Mouse (Mus musculus) liver, embryonic 15.5 days (tissue): ENCODE measurements around the gene Tmem151a. TPM values are rescaled to one million over a fixed set of nuclear protein-coding genes. Genes with fewer than 3 reads are reported as not detected.

Source experiments
- ATAC-seq: fragments of 200-750 bp; cut with Nextera tagmentation; 2 replicates; pipeline ENCODE4 v1.8.0; 2017; ENCODE audit warnings: moderate number of reproducible peaks, mild to moderate bottlenecking, moderate library complexity; ENCODE audit not compliant: insufficient read depth
- H3K27ac ChIP-seq: fragments of 300-500 bp; sonication (generic); replicated peaks from 2 replicates; pipeline ENCODE4 v1.5.1; 2015; ENCODE audit warnings: mild to moderate bottlenecking, inconsistent platforms
- H3K27me3 ChIP-seq: fragments of 300-500 bp; sonication (generic); 2 replicates; pipeline ENCODE4 v1.6.1; 2015; ENCODE audit warnings: mild to moderate bottlenecking, inconsistent platforms
- H3K36me3 ChIP-seq: fragments of 300-500 bp; sonication (generic); replicated peaks from 2 replicates; pipeline ENCODE4 v1.6.1; 2015; ENCODE audit warnings: moderate library complexity, mild to moderate bottlenecking, inconsistent platforms
- H3K4me1 ChIP-seq: fragments of 300-500 bp; sonication (generic); replicated peaks from 2 replicates; pipeline ENCODE4 v1.6.1; 2015; ENCODE audit warnings: inconsistent platforms
- H3K4me2 ChIP-seq: fragments of 300-500 bp; sonication (generic); 2 replicates; pipeline ENCODE4 v1.6.1; 2015; ENCODE audit warnings: moderate library complexity, mild to moderate bottlenecking, inconsistent platforms
- H3K4me3 ChIP-seq: fragments of 300-500 bp; sonication (generic); replicated peaks from 2 replicates; pipeline ENCODE4 v1.5.1; 2015; ENCODE audit warnings: mild to moderate bottlenecking, inconsistent platforms
- H3K9ac ChIP-seq: fragments of 300-500 bp; sonication (generic); 2 replicates; pipeline ENCODE4 v1.6.1; 2015; ENCODE audit warnings: moderate library complexity, mild to moderate bottlenecking, inconsistent platforms
- H3K9me3 ChIP-seq: fragments of 300-500 bp; sonication (generic); replicated peaks from 2 replicates; pipeline ENCODE4 v1.6.1; 2016; ENCODE audit warnings: inconsistent platforms
- WGBS: fragments of 180-500 bp; shearing (Covaris S2); methylation state at CpG from one replicate; pipeline ENCODE4 v1.1.7; 2015; ENCODE audit warnings: mixed read lengths; ENCODE audit not compliant: insufficient replicate concordance; 5-methylcytosine and 5-hydroxymethylcytosine counted together
- polyA plus RNA-seq: library from polyadenylated mRNA; unstranded; fragments of >200 nt; fragmentation: Nextera tagmentation; extraction: Ambion mirVana; gene quantifications from 2 replicates; pipeline ENCODE4 v1.2.1, GENCODE M21; 2015

Gene Tmem151a
- polyA plus RNA-seq, 1 experiment from 2014 or later: 0.45 TPM

DNA sequence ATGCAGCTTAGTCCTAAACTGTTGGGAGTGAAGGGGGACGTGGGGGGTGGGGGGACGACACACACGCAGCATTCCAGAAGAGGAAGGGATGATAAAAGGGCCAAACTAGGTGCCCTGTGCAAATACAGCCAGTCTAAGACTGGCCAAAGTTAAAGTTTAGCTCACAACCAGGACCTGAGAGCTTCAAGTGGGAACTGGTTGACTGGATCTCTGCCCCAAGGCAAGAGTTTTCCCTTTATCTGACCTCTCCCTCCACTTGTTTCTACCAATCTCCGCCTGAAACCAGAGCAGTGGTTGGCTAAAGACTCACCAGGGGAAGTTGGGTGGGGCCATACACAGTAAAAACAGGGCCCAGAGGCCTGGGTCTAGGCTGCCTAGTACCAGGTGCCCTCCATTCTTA lies 23.4 kb upstream of the Tmem151a start:
- WGBS: 53% methylated on average over 4 of the region's 4 CpGs
- H3K36me3 ChIP-seq: peaks cover 15% of the 10 kb centered on the region
- H3K4me2 ChIP-seq: no peak overlapping the region
- H3K27me3 ChIP-seq: no peaks in the 10 kb centered on the region
- H3K9ac ChIP-seq: no peak overlapping the region
- H3K9me3 ChIP-seq: no peaks in the 10 kb centered on the region
- no peak overlapping the region for H3K4me3 ChIP-seq
- no peak overlapping the region for H3K27ac ChIP-seq
- no peak for ATAC-seq
- H3K4me1 ChIP-seq: peaks cover 44% of the 10 kb centered on the region

DNA sequence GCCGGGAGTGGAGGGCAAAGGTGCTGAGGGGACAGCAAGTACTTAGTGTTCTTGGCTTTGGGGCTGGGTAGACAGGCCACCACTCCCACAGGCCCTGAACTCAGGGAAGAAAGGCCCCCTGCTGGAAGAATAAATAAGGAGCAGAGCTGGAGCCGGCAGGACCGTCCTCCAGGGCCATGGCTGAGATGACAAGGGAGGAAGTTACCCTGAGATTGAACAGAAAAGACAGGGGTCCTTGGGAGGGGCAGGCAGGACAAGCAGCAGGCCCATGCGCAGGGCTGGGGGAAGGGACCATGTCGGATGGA lies 22.9 kb upstream of the Tmem151a start:
- Histone ChIP-seq H3K27me3 (no peaks in the 10 kb centered on the region), H3K4me1 (peaks cover 44% of the 10 kb centered on the region), H3K27ac (no peak overlapping the region), H3K9ac (no peak overlapping the region), H3K4me2 (no peak overlapping the region), H3K4me3 (no peak overlapping the region), H3K9me3 (no peaks in the 10 kb centered on the region), H3K36me3 (peaks cover 20% of the 10 kb centered on the region)
- no peak for ATAC-seq
- WGBS: 29% methylated on average over 5 of the region's 5 CpGs

DNA sequence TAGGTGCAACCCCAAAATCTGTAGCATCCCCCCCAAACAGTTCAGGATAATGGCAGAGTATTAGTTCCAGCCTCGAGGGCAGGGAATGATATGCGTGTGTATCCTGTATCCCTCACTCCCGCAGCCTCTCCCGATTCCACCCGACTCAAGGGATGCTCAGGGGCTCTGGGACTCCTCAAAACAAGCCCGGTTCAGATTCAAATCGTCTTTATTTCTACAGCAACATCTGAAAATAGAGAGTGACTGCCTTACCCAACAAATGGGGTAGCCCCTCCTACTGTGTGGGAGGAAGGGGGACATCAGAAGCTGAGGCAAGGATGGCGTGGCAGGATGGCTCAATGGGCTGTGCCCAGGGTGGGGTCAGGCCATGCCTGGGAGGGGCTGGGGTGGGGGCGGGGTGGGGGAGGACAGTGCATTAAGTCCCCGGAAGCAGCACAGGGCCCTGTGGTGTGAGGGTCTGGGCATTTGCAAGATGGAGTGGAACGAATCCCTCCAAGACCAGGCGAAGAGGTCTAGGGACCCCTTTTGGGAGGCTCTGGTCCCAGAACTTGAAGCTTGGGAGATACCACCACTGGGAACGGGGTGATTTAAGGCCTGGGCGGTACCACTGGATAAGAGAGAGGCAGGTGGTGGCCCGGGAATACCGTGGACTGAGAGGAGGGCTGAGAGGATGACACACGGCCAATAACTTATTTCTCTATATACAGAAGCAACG lies 22.4 kb upstream of the Tmem151a start:
- 71% methylated on average over 18 of the region's 18 CpGs for WGBS
- peak overlapping the region; percentile 95 for H3K4me2 ChIP-seq

DNA sequence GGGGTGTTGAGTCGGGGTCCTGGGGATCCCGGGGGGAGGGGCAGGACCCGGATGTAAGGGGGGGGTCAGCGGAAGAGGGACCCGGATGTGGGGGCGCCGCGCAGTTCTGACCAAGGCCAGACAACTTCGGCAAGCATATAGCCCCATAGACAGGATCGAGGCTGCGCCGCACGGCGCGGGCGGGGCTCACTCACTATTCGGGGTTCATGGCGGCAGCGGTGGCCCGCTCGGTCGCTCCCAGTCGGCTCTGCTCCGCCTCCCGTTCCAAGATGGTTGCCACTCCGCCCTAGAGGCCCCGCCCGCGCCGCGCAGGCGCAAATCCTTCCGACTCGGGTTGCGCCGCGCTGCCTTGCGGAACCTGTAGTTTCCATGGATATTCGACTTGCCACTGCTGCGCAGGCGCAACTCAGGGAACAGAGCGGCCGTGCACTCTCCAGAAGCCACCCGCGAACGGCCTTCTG lies 21.4 kb upstream of the Tmem151a start, which contains the start of gene Rab1b:
Gene Rab1b (minus strand): TSS at position 342 of the 461 bp plus-strand sequence.
- Histone ChIP-seq H3K4me3 (peak within 1 kb of the TSS; percentile 86), H3K27me3 (no peaks in the 10 kb centered on the region), H3K36me3 (peaks cover 34% of the 10 kb centered on the region), H3K4me1 (peaks cover 44% of the 10 kb centered on the region), H3K9me3 (no peaks in the 10 kb centered on the region), H3K27ac (peak within 1 kb of the TSS; percentile 89), H3K4me2 (peak within 1 kb of the TSS; percentile 95), H3K9ac (peak within 1 kb of the TSS; percentile 87)
- WGBS: under 1% methylated on average over 46 of the region's 46 CpGs
- peak; percentile 93 for ATAC-seq

More for the DNA sequence above, 22.4 kb upstream of the Tmem151a start:
- no peaks in the 10 kb centered on the region for H3K27me3 ChIP-seq
- H3K4me3 ChIP-seq: peak overlapping the region; percentile 86
- H3K4me1 ChIP-seq: peaks cover 44% of the 10 kb centered on the region
- H3K27ac ChIP-seq: no peak overlapping the region
- no peaks in the 10 kb centered on the region for H3K9me3 ChIP-seq
- peak overlapping the region; percentile 87; the same call in 1 of the 2 replicates for H3K9ac ChIP-seq
- peaks cover 25% of the 10 kb centered on the region for H3K36me3 ChIP-seq
- no peak for ATAC-seq

DNA sequence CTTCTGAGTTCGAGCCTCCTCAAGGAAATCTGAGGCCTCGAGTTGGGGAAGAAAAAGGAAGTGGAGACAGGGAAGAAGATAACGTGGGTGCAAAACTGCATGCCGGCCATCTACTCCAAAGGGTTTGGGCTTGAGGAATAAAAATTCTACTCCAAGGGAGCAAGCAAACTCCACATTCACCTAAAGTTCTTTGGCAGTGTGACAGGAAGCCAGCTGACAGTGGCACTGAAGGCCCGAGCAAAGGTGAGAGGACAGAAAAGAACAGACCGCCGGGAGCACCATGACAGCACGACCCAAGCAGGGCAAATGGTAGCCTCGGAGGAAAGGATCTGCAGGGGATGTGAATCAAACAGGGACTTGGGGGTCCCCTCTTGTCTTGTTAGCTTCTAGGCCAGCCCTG lies 20.7 kb upstream of the Tmem151a start:
- H3K27ac ChIP-seq: peak overlapping the region; percentile 89
- peaks cover 44% of the 10 kb centered on the region for H3K4me1 ChIP-seq
- ATAC-seq: no peak
- H3K9ac ChIP-seq: peak overlapping the region; percentile 87
- H3K9me3 ChIP-seq: no peaks in the 10 kb centered on the region
- peak overlapping the region; percentile 86 for H3K4me3 ChIP-seq
- H3K36me3 ChIP-seq: peaks cover 41% of the 10 kb centered on the region
- WGBS: 4% methylated on average over 9 of the region's 9 CpGs
- H3K27me3 ChIP-seq: no peaks in the 10 kb centered on the region
- peak overlapping the region; percentile 95 for H3K4me2 ChIP-seq

DNA sequence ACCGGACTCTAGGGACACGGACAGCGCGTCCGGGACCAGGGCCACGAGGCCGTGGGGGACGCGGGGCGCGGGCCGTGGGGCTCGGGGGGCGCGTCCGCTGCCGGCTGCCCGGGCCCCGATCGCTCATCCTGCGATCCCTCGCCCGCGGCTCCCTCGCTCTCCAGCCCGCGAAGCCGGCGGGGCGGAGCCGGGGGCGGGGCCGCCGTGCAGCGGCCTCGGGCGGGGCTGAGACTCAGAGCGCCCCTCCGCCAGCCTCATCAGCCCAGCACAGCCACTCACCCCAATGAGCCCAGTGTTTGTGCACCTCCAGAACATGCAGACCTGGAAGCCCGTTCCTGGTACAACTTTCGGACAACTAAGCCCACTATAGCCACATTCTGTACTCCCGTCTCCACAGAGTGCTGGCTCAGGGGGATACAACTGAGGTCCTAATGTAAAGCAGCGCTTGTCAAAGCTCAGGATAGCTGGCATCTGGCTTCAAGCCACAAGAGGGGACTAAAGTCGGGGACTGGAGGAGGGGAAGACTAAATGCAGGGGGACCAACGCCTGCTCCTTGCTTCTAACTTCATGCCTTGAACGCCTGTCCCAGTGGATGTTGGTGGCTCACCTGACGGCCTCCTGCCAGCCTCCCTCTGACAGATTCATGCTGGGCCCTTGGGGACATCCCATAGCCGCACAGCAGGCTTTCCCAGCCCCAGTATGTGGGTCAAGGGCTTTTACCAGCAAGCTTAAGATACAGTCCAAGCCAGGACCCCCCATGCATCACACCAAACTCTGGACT lies 13.2 kb upstream of the Tmem151a start, which contains the start of gene Cnih2:
Gene Cnih2 (minus strand): TSS at position 159 of the 781 bp plus-strand sequence.
- H3K4me2 ChIP-seq: peak within 1 kb of the TSS; percentile 85
- peak; percentile 58; the same call in 1 of the 2 replicates for ATAC-seq
- 7% methylated on average over 44 of the region's 48 CpGs for WGBS
- H3K27me3 ChIP-seq: peaks cover 36% of the 10 kb centered on the region
- no peak within 1 kb of the TSS for H3K27ac ChIP-seq
- peaks cover 39% of the 10 kb centered on the region for H3K4me1 ChIP-seq
- peaks cover 45% of the 10 kb centered on the region for H3K36me3 ChIP-seq
- peak within 1 kb of the TSS; percentile 49 for H3K4me3 ChIP-seq
- H3K9me3 ChIP-seq: no peaks in the 10 kb centered on the region
- peak within 1 kb of the TSS; percentile 42; the same call in 1 of the 2 replicates for H3K9ac ChIP-seq

DNA sequence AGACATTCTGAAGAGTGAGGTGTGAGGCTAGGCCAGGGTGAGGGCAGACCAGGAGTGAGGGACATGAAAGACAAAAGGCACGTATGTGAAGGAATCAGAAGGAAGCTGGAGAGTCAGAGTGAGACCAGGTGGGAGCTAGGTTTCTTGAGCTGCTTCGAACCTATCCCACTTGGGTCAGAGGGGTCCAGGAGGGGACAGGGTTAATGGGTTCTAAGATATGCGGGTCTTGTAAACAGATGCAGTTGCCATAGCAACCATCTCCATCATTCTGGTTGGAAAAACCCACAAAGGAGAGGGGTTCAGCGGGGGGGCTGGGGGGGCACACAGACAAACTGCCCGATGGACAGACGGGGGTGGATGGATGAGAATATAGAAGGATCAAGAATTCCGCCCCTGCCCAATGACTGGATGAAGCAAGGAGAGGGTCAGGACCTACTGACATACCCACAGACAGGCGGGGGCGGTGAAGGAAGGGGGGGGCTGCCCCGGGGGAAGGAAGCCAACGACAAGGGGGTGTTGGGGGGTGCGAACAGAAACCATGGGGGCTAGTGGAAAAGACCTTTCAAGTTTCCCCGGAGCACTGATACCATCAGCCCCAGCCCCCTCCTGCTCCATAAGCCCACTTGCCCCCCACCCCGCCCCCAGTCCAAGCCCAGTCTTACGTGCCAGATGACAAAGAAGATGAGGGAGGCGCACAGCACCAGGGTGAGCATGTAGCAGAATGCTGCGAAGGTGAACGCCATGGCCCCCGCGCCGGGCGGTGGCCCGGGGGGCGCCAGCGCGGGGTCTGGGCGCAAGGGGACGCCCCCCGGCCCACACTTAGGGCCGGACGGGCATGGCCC lies 12.4 kb upstream of the Tmem151a start:
- Histone ChIP-seq H3K36me3 (peaks cover 37% of the 10 kb centered on the region), H3K4me1 (peaks cover 41% of the 10 kb centered on the region), H3K4me3 (peak overlapping the region; percentile 49), H3K4me2 (peak overlapping the region; percentile 85), H3K9me3 (no peaks in the 10 kb centered on the region), H3K27ac (no peak overlapping the region), H3K9ac (peak overlapping the region; percentile 42; the same call in 1 of the 2 replicates), H3K27me3 (peaks cover 36% of the 10 kb centered on the region)
- WGBS: 10% methylated on average over 30 of the region's 31 CpGs
- no peak for ATAC-seq

DNA sequence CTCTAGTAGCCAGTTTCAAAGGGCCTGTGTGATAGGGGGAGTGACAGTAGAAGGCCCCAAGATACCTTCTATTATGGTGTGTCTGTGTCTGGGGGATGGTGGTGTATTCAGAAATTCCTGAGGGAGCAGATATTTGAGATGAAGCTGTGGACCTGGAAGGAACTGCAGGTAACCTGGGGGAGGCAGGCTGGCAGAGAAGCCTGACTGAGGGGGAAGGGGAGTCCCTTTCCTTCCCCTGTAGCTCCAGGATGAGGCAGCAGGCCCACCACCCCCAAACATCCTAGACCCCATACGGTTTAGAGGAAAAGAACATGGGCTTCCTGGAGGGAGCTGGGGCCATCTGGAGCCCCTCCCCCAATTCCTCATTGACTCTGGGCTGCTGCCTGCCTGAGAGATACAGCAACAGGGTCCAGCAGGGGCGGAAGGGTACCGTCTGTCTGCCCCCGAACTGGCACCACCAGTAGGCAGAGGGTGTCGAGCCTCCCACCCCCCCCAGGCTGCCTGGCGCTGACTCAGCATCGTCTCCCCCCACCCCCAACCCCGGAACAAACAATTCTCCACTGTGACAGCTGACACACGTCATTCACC lies 10.7 kb upstream of the Tmem151a start:
- H3K36me3 ChIP-seq: peaks cover 29% of the 10 kb centered on the region
- peaks cover 41% of the 10 kb centered on the region for H3K4me1 ChIP-seq

DNA sequence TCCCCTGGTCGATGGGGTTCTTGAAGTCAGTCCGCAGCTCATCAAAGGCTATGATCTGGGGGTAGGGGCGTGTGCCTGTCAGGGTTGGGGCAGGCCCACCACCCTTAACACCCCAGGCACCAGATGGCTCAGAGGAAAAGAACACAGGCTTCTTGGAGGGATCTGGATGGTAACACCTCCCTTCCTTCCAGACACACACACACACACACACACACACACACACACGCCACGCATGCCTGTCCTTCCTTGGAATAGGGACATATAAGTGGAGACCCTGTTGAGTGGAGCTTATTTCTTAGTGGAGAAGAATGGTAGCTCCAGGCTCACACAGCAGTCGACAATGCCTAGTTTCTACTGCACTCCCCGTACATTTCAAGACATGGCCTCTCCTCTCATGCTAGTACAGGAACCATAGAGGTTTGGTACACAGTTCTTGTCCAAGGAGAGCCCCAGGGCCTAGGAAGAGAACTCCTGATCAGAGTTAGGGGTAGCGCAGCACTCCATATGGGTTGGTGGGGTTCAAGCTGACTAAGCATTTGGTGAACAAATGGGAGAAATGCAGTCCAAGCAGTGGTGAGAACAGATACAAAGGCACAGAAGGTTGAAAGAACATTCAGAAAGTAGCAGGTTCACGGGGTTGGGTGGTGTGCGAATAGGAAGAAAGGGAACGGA lies 9.6 kb upstream of the Tmem151a start:
- ATAC-seq: no peak
- Histone ChIP-seq H3K36me3 (peaks cover 24% of the 10 kb centered on the region), H3K9me3 (no peaks in the 10 kb centered on the region), H3K4me3 (no peak overlapping the region), H3K9ac (no peak overlapping the region), H3K4me2 (no peak overlapping the region), H3K4me1 (peaks cover 41% of the 10 kb centered on the region), H3K27ac (no peak overlapping the region), H3K27me3 (peaks cover 36% of the 10 kb centered on the region)
- 43% methylated on average over 11 of the region's 11 CpGs for WGBS

More for the DNA sequence above, 10.7 kb upstream of the Tmem151a start:
- Histone ChIP-seq H3K9ac (no peak overlapping the region), H3K27ac (no peak overlapping the region), H3K27me3 (peaks cover 36% of the 10 kb centered on the region), H3K9me3 (no peaks in the 10 kb centered on the region), H3K4me3 (no peak overlapping the region), H3K4me2 (no peak overlapping the region)
- 13% methylated on average over 9 of the region's 9 CpGs for WGBS
- no peak for ATAC-seq

DNA sequence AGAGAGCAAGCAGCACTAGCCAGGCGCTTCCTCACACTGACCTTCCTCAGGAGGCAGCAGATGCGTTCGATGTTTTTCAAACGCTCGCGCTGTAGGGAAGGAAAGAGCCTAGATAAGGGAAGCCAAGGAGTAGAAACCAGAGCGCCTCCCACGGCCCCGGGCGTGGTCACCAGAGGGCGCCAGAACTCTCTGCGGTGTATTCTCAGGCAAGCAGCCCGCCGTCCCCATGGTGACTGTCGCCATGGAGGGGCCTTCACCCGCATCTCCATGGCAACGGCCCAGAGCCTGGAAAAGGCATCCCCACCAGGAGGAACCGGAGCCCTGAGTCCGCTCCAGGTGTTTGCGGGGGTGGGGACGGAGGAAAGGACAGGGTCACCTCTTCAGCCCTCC lies 8.9 kb upstream of the Tmem151a start:
- peak; percentile 32 for ATAC-seq
- peaks cover 45% of the 10 kb centered on the region for H3K4me1 ChIP-seq
- under 1% methylated on average over 21 of the region's 21 CpGs for WGBS
- no peak overlapping the region for H3K27ac ChIP-seq
- H3K27me3 ChIP-seq: peaks cover 36% of the 10 kb centered on the region
- H3K4me3 ChIP-seq: no peak overlapping the region
- no peak overlapping the region for H3K9ac ChIP-seq
- no peaks in the 10 kb centered on the region for H3K9me3 ChIP-seq
- H3K36me3 ChIP-seq: peaks cover 18% of the 10 kb centered on the region
- H3K4me2 ChIP-seq: no peak overlapping the region
